Mouse (Mus musculus) monocyte, adult 2 months (primary cell): ENCODE data around the gene Trim67.

Experiments used
- DNase-seq, 2 experiments: peaks; one replicate each; pipeline ENCODE4 v3.0.0; 2022; ENCODE audit warnings: low spot score in 2 of 2, low read depth in 1 of 2

The Trim67 gene

DNA sequence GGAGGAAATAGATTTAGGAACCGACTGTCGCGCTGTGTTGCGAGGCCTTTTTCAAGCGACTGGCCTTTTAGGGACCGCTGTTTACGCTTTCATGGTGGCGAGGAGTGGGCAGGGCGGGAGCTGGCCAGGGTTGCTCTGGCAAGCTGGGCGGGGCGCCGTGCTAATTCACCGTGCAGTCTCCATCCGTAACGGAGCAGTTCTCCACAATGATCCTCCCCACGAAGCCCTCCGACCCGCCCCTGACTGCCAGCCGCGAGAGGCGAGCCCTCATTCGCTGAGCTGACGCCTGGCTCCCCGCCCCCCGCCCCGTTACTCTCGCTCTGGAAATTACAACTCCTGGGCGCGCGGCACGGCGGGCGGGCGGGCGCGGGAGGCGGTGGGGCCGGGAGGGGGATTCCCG, at the start of gene Trim67:
Gene Trim67 (plus strand): TSS at position 385 of the 400 bp plus-strand sequence.
- no peak for DNase-seq

DNA sequence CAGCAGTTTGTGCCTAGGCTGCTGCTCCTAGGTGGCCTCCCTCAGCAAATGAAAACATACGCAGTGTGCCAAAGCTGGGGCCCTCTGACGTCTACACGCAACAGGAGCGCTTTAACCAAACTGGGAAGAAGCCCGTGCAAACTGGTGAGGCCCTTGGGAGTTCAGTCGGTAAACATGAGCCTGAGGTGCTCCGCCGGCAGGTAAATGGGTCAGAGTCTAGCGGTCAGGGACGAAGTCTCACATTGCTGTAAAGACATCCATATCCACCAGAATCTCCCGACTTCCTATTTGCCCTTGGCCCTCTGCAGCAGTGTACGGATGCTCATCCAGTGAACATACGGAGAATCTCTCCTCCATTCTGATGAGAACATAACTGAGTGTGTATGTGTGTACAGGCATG, 46.2 kb upstream of the Trim67 start:
- no peak for DNase-seq

DNA sequence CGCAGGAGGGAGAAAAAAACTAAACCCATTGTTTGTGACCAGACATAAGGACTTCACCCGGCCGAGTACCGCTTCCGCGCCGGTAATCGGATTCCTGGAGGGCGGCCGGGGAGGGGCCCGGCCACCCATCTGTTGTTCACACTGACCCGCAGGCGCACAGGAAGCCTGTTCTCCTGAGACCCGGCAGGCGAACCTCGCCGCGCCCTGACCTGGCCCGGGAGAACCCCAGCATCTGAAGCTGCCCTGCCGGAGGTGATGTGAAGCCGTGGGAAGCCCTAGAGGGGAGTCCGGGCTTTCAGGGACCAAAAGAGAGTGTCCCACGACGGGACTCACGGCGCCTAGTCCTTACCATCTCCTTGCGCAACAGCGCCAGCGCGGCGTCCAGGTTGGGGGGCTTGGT, 41.7 kb upstream of the Trim67 start:
- no peak for DNase-seq

DNA sequence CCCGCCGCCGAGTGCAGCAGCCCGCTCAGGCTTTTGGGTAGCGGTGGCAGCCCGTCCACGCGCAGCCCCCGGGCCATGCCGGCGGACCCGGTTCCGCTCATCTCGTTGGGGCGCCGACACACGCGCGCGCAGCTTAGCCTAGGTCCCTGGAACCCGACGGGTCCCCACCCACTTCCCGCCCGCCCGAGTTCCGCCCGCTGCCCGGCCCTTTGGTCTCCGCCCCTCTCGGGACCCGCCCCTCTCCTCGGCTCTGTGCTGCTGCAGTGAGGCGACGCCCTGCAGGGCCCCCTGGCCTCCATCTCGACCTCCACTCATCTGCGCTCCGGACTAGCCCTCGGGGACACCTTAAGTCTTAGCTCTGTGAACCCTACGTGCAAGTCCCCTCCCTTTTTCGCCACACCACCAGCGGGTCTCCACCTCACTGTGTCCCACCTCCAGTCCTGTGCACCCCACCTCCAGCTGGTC, 41.2 kb upstream of the Trim67 start, which contains the start of gene Fam89a:
Gene Fam89a (minus strand): TSS at position 124 of the 465 bp plus-strand sequence.
- no peak for DNase-seq

DNA sequence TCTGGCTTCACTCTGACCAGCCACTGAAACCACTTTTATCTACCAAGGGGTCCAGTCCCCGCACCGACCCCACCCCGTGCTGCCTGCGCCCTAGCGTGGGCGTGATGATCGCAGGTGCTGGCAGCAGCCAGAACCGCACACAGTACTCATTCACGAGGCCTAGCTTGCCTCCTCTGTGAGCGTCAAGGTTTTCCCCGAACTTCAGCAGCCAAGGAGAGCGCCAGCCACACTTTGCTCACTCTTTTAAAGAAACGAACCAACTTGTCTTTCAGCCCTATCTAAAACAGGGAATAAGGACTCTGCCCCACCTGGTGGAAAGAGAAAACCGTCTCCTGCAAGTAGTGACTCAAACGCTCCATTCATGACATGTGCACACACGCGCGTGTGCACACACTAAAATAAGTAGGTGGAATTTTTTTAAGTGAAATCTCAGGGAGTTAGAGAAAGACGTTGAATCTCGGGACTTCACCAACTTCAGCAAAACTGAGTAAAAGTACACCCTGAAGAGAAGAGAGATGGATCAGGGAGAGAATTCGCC, 40.5 kb upstream of the Trim67 start:
- no peak for DNase-seq

DNA sequence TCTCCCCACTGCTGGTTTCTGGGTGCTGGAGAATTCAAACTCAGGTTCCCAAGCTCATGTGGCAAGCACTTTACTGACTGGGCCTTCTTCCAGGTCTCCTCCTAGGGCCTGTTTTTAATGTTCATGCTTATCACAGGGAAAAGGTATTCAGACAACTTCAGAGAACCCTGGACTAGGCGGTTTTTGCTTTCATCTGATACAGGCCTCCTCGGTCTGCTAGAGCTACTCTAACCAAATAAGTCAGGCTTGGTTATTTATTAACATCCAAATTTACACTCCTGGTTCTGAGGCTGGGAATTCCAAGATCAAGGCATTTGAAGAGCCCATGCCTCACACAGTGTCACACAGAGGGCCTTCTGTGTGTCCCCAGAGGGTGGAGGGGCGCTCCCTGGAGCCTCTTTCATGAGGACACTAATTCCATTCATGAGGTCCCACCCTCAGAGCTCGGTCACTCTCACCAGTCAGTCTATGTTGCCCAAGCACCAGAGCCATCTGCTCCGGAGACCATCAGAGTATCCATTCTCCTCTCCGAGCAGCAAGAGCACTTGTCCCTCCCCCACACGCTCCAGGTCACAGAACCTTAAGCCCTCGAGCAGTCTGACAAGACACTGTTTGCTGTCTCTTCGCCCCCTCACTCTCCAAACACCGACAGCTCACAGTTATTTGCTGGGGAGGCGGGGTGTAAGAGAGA, 38.6 kb upstream of the Trim67 start:
- no peak for DNase-seq

DNA sequence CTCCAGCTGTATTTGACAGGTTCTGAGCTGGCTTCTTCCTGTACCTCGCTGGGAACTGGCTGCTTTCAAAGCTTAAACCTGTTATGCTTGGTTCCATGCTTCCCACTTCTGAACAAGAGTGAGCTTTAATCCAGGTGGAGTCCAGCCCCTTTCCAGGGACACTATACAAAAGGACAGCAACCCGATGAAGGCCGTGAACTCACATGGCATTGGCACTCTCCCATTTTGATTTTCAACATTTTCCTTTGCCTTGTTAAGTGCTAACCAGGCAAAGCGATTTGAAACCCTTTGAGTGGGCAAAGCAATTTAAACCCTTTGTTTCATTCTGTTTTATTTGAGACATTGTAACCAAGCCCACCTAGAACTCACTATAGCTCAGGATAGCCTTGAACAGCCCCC, 38.1 kb upstream of the Trim67 start:
- DNase-seq = no peak

DNA sequence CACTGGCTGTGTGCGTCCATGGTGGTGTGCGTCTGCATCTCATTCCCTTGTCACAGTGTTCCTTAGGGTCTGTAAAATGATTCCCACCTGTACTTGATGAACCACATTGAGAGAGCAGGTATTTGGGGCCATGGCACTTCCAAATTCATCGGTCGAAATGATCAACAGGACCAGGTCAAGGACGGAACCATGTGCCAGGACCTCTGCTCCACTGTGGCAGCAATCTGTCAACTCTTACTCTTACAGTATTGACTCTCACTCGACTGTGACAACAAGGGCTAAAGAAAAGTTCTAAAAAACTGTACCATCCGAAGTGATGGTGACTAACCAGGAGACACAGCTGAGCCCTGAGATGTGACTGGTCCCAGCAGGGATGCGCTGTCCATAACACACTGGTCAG, 37.4 kb upstream of the Trim67 start:
- DNase-seq = no peak

DNA sequence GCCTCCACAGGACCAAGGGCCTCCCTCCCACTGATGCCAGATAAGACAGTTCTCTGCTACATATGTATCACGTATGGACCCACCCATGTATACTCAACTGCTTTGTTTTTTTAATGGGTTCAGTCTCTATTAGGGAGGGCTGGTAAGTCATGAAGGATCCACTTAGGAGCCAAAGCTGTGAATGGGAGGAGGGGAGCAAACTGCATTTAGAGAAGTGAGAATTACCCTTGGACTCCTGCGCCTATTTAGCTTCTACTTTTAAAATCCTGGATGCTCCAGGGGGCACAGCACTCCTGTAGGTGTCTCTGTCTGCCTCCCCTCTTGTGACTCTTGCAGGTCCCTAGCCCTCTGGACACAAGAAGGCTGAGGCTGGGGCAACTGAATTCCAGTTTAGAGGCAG, 36.7 kb upstream of the Trim67 start:
- DNase-seq = no peak

DNA sequence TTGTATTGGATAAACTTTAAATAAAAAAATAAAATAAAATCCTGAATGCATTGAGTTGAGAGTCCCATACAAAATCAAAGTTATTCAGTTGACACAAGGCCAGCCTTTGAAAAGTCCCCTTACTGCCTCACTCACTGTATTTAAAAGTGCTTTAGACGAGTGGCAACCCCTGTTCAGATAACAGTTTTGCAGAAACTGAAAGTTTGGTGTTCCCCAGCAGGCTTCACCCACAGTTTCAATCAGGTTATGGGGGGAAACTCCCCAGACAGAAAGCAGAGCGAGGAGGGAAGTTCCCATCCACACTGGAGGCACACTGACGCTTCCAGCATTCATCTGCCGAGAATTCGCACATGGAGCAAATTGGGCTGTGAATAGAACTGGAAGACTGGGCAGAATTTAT, 36.3 kb upstream of the Trim67 start:
- DNase-seq = no peak

DNA sequence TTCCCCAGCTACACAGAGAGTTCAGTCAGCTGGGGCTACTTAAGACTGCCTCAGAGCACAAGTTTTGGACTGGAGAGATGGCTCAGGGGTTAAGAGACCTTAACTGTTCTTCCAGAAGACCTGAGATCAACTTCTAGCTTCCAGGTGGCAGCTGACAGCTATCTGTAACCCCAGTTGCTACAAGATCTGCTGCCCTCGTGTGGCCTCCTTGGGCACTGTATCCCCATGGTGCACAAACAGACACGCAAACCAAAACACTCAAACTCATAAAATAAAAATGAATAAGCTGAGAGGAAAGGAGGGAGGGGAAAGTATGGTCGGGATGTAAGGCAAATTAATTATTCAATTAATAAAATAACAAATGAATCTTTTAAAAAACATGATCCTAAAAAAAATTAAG, 34.3 kb upstream of the Trim67 start:
- DNase-seq = no peak

DNA sequence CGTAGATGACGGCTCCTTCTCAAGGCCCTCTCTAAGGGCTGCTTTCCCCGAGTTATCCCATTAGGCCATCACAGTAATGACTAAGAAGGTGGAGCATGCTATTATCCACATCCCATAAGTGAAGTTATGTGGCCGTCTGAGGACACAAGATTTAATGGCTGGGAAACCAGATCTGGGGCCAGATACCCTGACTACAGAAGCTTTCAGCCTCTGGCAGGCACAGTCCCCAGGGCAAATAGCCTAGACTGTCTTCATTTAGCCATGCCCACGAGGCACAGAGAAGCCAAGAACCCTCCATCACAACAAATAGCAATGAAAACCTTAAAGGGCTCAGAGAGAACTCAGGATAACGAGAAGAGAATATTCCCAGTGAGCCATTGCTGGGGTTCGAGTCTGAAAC, 29.8 kb upstream of the Trim67 start:
- DNase-seq = no peak

DNA sequence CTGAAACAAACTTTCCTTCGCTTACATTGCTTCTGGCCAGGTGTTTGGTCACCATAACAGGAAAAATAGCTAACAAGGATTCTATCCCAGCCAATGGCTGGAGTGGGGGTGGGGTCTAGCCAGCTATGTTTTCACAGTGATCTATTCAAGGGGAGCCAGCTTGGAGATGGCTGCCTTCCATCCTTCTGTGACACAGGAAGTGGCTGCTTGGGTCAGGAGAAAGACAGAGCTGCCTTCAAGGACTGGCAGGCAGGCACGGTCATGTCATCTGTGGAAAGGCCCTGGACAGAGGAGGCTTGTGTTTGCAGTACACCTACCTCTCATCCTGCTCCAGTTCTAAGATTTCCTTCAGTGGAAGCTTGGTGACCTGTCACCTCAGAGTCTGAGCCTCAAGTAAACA, 20.5 kb upstream of the Trim67 start:
- no peak for DNase-seq

DNA sequence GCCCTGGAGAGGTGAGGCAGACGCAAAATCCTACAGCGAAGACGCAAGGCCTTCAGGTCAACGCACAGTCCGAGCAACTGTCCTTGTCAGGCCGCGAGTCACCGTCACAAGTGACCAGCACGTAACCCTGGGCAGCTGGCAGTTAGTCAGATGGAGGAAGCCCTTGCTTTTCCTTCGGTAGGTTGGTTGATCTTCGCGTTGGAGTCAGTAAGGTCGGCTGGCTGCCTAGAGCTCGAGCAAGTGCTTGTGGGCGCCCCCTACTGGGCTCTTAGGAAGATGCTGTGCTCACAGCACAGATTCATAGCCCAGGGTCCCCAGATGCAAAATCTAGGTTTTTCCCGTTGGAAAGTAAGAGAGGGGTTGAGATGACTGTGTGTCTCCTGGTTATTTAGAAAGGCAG, 17.2 kb upstream of the Trim67 start:
- peak in 1 of 2 experiments; percentile 21 for DNase-seq

DNA sequence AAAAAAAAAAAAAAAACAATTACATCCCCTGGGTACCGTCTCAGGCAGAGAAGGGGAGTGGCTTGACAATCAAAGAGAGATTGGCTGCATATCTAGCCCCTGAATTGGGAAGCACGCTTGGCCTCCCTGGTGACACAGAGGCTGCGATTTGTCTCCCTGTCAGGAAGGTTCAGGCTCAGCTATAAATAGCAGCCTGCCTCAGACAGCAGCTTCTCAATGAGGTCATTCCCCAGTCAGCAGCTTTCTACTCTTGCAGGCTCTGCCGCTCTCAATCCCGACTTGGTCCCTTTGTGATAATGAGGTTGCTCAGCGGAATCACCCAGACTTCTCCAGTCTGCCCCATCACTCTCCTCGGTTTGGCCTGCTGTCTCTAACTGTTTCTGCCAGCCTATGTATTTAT, 12.7 kb upstream of the Trim67 start:
- no peak for DNase-seq

DNA sequence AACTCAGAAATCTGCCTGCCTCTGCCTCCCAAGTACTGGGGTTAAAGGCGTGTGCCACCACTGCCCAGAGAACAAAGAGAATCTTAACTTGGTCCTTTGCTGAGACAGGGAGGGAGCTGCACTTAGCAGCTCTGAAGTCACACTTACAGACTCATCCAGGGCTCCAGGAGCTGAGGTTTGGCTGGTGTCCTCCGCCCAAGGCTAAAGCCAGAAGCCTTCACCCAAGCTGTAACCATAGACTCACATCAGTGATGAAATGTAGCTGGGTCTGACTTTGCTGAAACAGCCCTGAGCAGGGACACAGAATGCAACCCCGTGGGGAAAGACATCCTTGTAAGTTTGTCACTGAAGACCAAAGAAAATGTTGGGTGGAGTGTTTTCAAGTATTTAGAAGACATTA, 10.5 kb upstream of the Trim67 start:
- no peak for DNase-seq

DNA sequence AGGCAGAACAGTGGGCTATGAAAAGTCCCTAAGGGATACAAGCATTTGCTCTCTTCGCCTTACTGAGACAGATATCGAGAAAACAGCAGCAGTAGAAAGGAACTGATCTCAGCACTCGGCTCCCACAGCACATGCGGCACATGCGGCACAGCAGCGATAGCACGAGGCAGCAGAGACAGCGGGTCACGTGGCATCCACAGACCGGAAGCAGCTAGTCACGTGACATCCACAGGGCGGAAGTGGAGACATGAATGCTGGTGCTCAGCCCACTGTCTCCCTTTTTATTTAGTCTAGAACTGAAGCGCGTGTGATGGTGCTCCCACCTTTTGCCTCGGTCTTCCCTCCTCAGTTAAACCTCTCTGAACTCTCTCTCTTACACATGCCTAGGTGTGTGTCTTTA, 9.7 kb upstream of the Trim67 start:
- DNase-seq = no peak

DNA sequence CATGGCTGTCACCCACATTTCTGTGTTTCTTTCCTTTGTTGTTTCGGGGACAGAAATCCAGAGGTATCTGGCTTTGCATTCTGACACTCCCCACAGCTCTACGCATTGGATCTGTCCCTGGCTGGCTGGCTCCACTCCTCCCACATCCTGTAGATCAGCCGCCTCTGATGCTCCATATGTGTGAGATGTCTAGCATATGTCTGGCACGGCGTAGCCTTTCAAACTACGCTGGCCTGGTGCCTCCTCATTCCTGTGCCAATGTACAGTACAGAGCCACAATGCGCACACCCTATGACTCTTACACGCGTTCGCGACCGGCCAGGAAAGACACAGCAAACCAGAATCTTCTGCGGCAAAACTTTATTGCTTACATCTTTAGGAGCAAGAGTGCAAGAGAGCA, 8.3 kb upstream of the Trim67 start:
- DNase-seq = no peak

DNA sequence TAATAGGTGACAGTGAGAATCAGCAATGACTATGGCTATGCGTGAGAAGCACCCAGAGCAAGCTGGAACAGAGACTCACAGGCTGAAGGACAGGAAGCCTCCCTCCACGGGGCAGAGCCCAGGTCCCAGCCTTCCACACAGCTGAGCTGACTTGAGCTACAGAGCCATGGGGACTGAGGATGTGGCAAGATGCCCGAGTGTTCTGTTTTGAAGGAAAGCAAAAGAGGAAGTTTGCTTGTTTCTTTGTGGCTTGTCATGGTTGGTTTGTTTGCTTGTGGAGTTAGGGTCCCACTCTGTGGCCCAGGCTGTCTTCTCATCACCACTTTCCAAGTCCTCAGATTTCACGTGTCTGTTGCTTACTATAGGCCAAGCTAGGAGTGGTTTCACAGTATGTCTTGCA, 2.2 kb upstream of the Trim67 start:
- DNase-seq = no peak

DNA sequence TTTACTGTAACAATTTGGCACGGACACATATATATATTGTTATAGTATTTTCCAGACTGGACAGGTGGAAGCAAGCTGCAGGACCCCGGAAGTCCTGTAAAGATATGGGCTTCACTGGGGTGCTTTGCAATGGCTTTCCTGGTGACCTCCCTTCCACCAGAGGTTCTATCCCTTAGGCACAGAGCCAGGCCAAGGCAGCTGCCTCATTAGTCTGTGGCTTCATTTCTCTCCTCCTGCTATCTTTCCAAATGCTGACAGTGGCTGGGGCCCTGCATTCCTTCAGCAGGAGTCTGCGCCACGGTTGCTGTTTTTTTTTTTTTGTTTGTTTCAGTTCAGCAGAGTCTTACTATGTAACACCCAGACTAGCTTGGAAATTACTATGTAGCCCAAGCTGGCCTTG, 1.1 kb upstream of the Trim67 start:
- DNase-seq = no peak

DNA sequence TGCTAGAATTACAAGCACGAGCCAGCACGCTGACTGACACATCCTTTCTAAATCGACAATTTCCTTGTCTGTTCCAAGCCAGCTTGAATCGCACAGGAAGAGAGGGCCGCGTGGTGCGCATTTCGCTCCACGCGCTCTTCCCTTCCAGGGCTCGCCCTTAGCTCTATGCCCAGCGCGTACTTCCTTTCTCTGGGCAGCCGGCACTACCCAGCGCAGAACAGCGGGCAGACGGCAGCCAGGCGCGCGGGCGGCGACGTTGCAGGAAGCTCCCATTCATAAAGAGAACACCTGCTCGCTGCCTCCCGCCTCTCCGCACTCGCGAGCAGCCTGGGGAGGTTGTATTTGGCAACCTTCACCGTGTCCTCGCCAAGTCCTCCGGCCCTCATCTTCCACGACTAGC, 706 bp upstream of the Trim67 start:
- no peak for DNase-seq

DNA sequence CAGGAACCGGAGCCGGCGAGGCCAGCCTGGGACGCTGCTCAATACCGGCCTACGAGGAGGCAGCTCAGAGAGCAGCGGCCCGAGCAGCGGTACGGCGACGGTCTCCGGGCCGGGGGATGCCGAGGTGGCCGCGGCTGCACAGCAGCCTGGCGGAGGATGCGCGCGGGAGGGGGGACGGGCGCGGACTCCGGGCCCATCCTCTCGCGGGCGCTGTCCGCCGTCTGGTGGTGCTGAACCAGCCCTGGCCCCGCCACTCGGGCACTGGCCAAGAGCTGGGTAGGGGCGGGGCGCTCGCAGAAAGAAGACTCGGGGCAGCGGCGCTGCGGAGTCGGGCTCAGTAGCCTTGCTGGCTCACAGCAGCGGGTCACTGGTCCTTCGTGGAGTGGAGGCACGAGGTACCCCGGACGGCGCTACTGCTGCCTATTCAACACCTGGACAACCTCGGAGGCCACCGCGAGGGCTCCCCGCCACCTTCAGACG, 320 bp downstream of the Trim67 start:
- peak; percentile 35 to 36 for DNase-seq
